Mouse (Mus musculus) stomach, embryonic 14.5 days (tissue): ENCODE data around the gene Creb5. TPM values are rescaled to one million over a fixed set of nuclear protein-coding genes. Genes with fewer than 3 reads are reported as not detected.

Experiments used
- ATAC-seq: fragments of 200-750 bp; cut with Nextera tagmentation; 2 replicates; pipeline ENCODE4 v1.8.0; 2017; ENCODE audit warnings: low read depth, moderate TSS enrichment; ENCODE audit not compliant: insufficient number of reproducible peaks, insufficient read depth, low FRiP score
- H3K27ac ChIP-seq: fragments of 300-500 bp; sonication (generic); 2 replicates; pipeline ENCODE4 v1.5.1; 2014; ENCODE audit warnings: mild to moderate bottlenecking, low read length, moderate library complexity, mixed read lengths
- H3K27me3 ChIP-seq: fragments of 300-500 bp; sonication (generic); 2 replicates; pipeline ENCODE4 v1.6.1; 2014; ENCODE audit warnings: low read length, control low read depth, mixed read lengths; ENCODE audit not compliant: control insufficient read depth, insufficient read depth
- H3K36me3 ChIP-seq: fragments of 300-500 bp; sonication (generic); 2 replicates; pipeline ENCODE4 v1.6.1; 2014; ENCODE audit warnings: mild to moderate bottlenecking, control low read depth, low read length, moderate library complexity, mixed read lengths; ENCODE audit not compliant: control insufficient read depth, insufficient read depth
- H3K4me1 ChIP-seq: fragments of 300-500 bp; sonication (generic); 2 replicates; pipeline ENCODE4 v1.6.1; 2014; ENCODE audit warnings: low read length, control low read depth, mixed read lengths; ENCODE audit not compliant: control insufficient read depth, insufficient read depth
- H3K4me2 ChIP-seq: fragments of 300-500 bp; sonication (generic); replicated peaks from 2 replicates; pipeline ENCODE4 v1.6.1; 2014; ENCODE audit warnings: low read depth, low read length, control low read depth
- H3K4me3 ChIP-seq: fragments of 300-500 bp; sonication (generic); 2 replicates; pipeline ENCODE4 v1.5.1; 2014; ENCODE audit warnings: low read depth, low read length, control low read depth
- H3K9ac ChIP-seq: fragments of 300-500 bp; sonication (generic); replicated peaks from 2 replicates; pipeline ENCODE4 v1.6.1; 2014; ENCODE audit warnings: low read depth, mild to moderate bottlenecking, control low read depth, low read length, moderate library complexity, mixed read lengths
- H3K9me3 ChIP-seq: fragments of 300-500 bp; sonication (generic); 2 replicates; pipeline ENCODE4 v1.6.1; 2016; ENCODE audit warnings: low read depth, low read length, control low read depth; ENCODE audit not compliant: control insufficient read depth
- WGBS: fragments of 180-500 bp; shearing (Covaris S2); extraction: QIAGEN DNeasy Blood & Tissue Kit; methylation state at CpG from one replicate; pipeline ENCODE4 v1.1.7; 2014; 5-methylcytosine and 5-hydroxymethylcytosine counted together
- polyA plus RNA-seq: library from polyadenylated mRNA; unstranded; fragments of >200 nt; fragmentation: Nextera tagmentation; extraction: Ambion mirVana; gene quantifications from 2 replicates; pipeline ENCODE4 v1.2.1, GENCODE M21; 2014

Gene Creb5
- polyA plus RNA-seq, 1 experiment from 2014 or later = 10.2 TPM

- Histone ChIP-seq H3K4me2 (no peak overlapping the region), H3K27me3 (no peaks in the 10 kb centered on the region), H3K27ac (no peak overlapping the region), H3K36me3 (no peaks in the 10 kb centered on the region), H3K9ac (no peak overlapping the region), H3K4me1 (peaks cover 8% of the 10 kb centered on the region; the same call in 1 of the 2 replicates), H3K4me3 (no peak overlapping the region), H3K9me3 (no peaks in the 10 kb centered on the region)
- ATAC-seq = no peak
- 26% methylated on average over 4 of the region's 4 CpGs for WGBS
Measured at GRCm38 (mm10) chr6:53429891-53430290, 142.8 kb downstream of the Creb5 start.

GRCm38 (mm10) chr6:53445862-53446460 is 158.9 kb downstream of the Creb5 start:
- WGBS = 89% methylated on average over 11 of the region's 11 CpGs
- H3K4me3 ChIP-seq = no peak overlapping the region

GRCm38 (mm10) chr6:53447479-53447878 is 160.4 kb downstream of the Creb5 start:
- Histone ChIP-seq H3K9me3 (no peaks in the 10 kb centered on the region), H3K4me1 (peaks cover 19% of the 10 kb centered on the region), H3K27me3 (no peaks in the 10 kb centered on the region), H3K4me2 (no peak overlapping the region), H3K9ac (no peak overlapping the region), H3K4me3 (no peak overlapping the region), H3K36me3 (no peaks in the 10 kb centered on the region), H3K27ac (no peak overlapping the region)
- WGBS = 89% methylated on average over 9 of the region's 9 CpGs
- ATAC-seq = no peak

More at GRCm38 (mm10) chr6:53445862-53446460, 158.9 kb downstream of the Creb5 start:
- peaks cover 8% of the 10 kb centered on the region; the same call in 1 of the 2 replicates for H3K4me1 ChIP-seq
- H3K9ac ChIP-seq = no peak overlapping the region
- no peak overlapping the region for H3K4me2 ChIP-seq
- no peak for ATAC-seq
- H3K27ac ChIP-seq = no peak overlapping the region
- H3K9me3 ChIP-seq = no peaks in the 10 kb centered on the region
- H3K36me3 ChIP-seq = no peaks in the 10 kb centered on the region
- no peaks in the 10 kb centered on the region for H3K27me3 ChIP-seq

- 81% methylated on average over 9 of the region's 9 CpGs for WGBS
- Histone ChIP-seq H3K27ac (no peak overlapping the region), H3K4me3 (no peak overlapping the region), H3K36me3 (no peaks in the 10 kb centered on the region), H3K9me3 (no peaks in the 10 kb centered on the region), H3K9ac (no peak overlapping the region), H3K4me2 (no peak overlapping the region), H3K4me1 (peaks cover 20% of the 10 kb centered on the region), H3K27me3 (no peaks in the 10 kb centered on the region)
- ATAC-seq = no peak
Measured at GRCm38 (mm10) chr6:53448317-53448870, 161.3 kb downstream of the Creb5 start.

- peak; percentile 37; the same call in 1 of the 2 replicates for ATAC-seq
- 48% methylated on average over 9 of the region's 9 CpGs for WGBS
Measured at GRCm38 (mm10) chr6:53449437-53450173, 162.5 kb downstream of the Creb5 start.

GRCm38 (mm10) chr6:53450494-53450893 is 163.4 kb downstream of the Creb5 start:
- Histone ChIP-seq H3K36me3 (no peaks in the 10 kb centered on the region), H3K4me3 (no peak overlapping the region), H3K9ac (no peak overlapping the region), H3K27me3 (no peaks in the 10 kb centered on the region), H3K4me2 (no peak overlapping the region), H3K4me1 (peaks cover 20% of the 10 kb centered on the region), H3K9me3 (no peaks in the 10 kb centered on the region), H3K27ac (no peak overlapping the region)
- ATAC-seq = no peak
- 23% methylated on average over 3 of the region's 3 CpGs for WGBS

More at GRCm38 (mm10) chr6:53449437-53450173, 162.5 kb downstream of the Creb5 start:
- peaks cover 20% of the 10 kb centered on the region for H3K4me1 ChIP-seq
- no peaks in the 10 kb centered on the region for H3K9me3 ChIP-seq
- H3K9ac ChIP-seq = no peak overlapping the region
- no peak overlapping the region; the same call in 1 of the 2 replicates for H3K27ac ChIP-seq
- no peaks in the 10 kb centered on the region for H3K36me3 ChIP-seq
- H3K4me3 ChIP-seq = no peak overlapping the region
- H3K4me2 ChIP-seq = 0 out of 2 replicates have a peak overlapping the region, but pooled peaks have one; percentile 7
- no peaks in the 10 kb centered on the region for H3K27me3 ChIP-seq

GRCm38 (mm10) chr6:53452240-53452639 is 165.2 kb downstream of the Creb5 start:
- 27% methylated on average over 6 of the region's 6 CpGs for WGBS
- no peaks in the 10 kb centered on the region for H3K27me3 ChIP-seq
- H3K4me1 ChIP-seq = peaks cover 20% of the 10 kb centered on the region
- H3K4me2 ChIP-seq = no peak overlapping the region
- no peaks in the 10 kb centered on the region for H3K36me3 ChIP-seq
- H3K9ac ChIP-seq = no peak overlapping the region
- H3K4me3 ChIP-seq = no peak overlapping the region
- no peaks in the 10 kb centered on the region for H3K9me3 ChIP-seq
- no peak overlapping the region; the same call in 1 of the 2 replicates for H3K27ac ChIP-seq
- no peak for ATAC-seq

GRCm38 (mm10) chr6:53455442-53455841 is 168.4 kb downstream of the Creb5 start:
- 52% methylated on average over 4 of the region's 4 CpGs for WGBS

More at GRCm38 (mm10) chr6:53455442-53455841, 168.4 kb downstream of the Creb5 start:
- no peak overlapping the region for H3K9ac ChIP-seq
- H3K9me3 ChIP-seq = no peaks in the 10 kb centered on the region
- H3K4me3 ChIP-seq = no peak overlapping the region
- no peak overlapping the region for H3K27ac ChIP-seq
- H3K4me2 ChIP-seq = no peak overlapping the region
- H3K36me3 ChIP-seq = no peaks in the 10 kb centered on the region
- H3K4me1 ChIP-seq = peaks cover 21% of the 10 kb centered on the region
- ATAC-seq = no peak; the same call in 1 of the 2 replicates
- no peaks in the 10 kb centered on the region for H3K27me3 ChIP-seq
